Mouse (Mus musculus) cortical plate, adult 2 months (tissue): ENCODE results near the gene Astn1.

Experiments
- CTCF ChIP-seq: fragments of 200-500 bp; IDR thresholded peaks from 2 replicates; pipeline ENCODE4 v1.5.1; 2011; ENCODE audit warnings: mild to moderate bottlenecking, control low read depth, low read length; ENCODE audit not compliant: insufficient read depth; ENCODE audit errors: extremely low read depth
- POLR2A ChIP-seq: fragments of 200-500 bp; IDR thresholded peaks from 2 replicates; pipeline ENCODE4 v1.6.1; 2011; ENCODE audit warnings: mild to moderate bottlenecking, low read length, control low read depth; ENCODE audit not compliant: insufficient read depth; ENCODE audit errors: extremely low read depth

DNA sequence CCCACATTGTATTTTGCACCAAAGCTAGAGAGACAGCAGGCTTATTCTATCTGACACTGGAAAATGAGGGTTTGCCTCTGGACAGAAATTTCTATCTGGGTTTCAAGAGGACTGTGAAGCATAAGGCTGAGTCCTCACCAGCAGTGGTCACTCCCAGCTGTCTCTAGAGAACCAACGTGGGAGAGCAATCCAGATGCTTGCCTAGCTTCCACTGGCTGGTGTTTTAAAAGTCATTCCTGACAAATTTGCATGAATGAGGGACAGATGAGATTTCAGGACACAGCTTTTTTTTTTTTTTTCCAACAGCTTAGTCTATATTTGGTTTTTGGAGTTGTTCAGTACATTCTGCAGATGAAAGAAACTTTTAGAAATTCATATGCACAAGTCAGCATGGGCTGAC, 213.9 kb downstream of the Astn1 start:
- TF ChIP-seq CTCF, result no peak
- TF ChIP-seq POLR2A, result no peak
